Mouse (Mus musculus) testis, adult 2 months (tissue): ENCODE measurements at regions not wholly inside any gene's neighbourhood (a gene's known extent, or its start where the extent isn't known, plus 50 kb on each side); places are given as distances from the start of the nearest gene placed in this dataset.

Experiments used
- H3K27ac ChIP-seq: fragments of 200-500 bp; 2 replicates; pipeline ENCODE4 v1.5.1; 2012; ENCODE audit warnings: low read depth, low read length; ENCODE audit not compliant: control insufficient read depth, insufficient read depth
- H3K27me3 ChIP-seq: fragments of 200-500 bp; 2 replicates; pipeline ENCODE4 v1.6.1; 2012; ENCODE audit warnings: mild to moderate bottlenecking, low read length, moderate library complexity; ENCODE audit not compliant: control insufficient read depth, insufficient read depth
- H3K36me3 ChIP-seq: fragments of 200-500 bp; 2 replicates; pipeline ENCODE4 v1.6.1; 2012; ENCODE audit warnings: mild to moderate bottlenecking, low read length; ENCODE audit not compliant: control insufficient read depth, insufficient read depth
- H3K4me1 ChIP-seq: fragments of 200-500 bp; 2 replicates; pipeline ENCODE4 v1.6.1; 2012; ENCODE audit warnings: low read length; ENCODE audit not compliant: control insufficient read depth, insufficient read depth
- H3K4me3 ChIP-seq: fragments of 200-500 bp; 2 replicates; pipeline ENCODE4 v1.5.1; 2012; ENCODE audit warnings: low read depth, mild to moderate bottlenecking, low read length, moderate library complexity, mixed read lengths; ENCODE audit not compliant: control insufficient read depth
- CTCF ChIP-seq: fragments of 200-500 bp; IDR thresholded peaks from 2 replicates; pipeline ENCODE4 v1.5.1; 2012; ENCODE audit warnings: low read depth, mild to moderate bottlenecking, inconsistent platforms, low read length, moderate library complexity; ENCODE audit not compliant: control insufficient read depth, insufficient read depth, insufficient replicate concordance
- POLR2A ChIP-seq: fragments of 200-500 bp; IDR thresholded peaks from 2 replicates; pipeline ENCODE4 v1.6.1; 2012; ENCODE audit warnings: low read depth, mild to moderate bottlenecking, inconsistent platforms, low read length, moderate library complexity; ENCODE audit not compliant: control insufficient read depth

DNA sequence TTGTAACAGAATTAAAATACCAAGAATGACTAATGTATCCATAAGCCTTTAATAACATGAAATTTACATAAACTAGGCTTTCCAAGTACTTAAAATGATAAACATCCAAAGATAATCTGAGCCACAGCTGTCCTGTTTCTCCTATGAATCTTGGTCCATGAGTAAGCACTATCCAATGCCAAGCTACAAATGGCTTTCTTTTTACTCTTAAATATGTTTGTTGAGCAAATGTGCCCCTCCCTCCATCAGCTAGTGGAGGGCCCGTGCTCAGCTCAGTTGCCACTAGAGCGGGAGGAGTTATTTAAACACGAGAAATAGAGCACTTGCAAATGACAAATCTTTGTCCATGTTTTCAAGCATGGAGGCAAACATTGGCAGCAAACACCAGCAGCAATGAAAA lies 247.9 kb downstream of the Olfr1505 start:
- H3K36me3 ChIP-seq = no peaks in the 10 kb centered on the region
- no peaks in the 10 kb centered on the region for H3K4me1 ChIP-seq
- H3K4me3 ChIP-seq = no peak overlapping the region
- no peak overlapping the region for H3K27ac ChIP-seq
- no peaks in the 10 kb centered on the region for H3K27me3 ChIP-seq
- TF ChIP-seq POLR2A (no peak), CTCF (no peak)

GRCm38 (mm10) chr19:14162773-14163172 lies 249.4 kb downstream of the Olfr1505 start:
- no peak overlapping the region for H3K27ac ChIP-seq
- no peaks in the 10 kb centered on the region for H3K36me3 ChIP-seq
- H3K27me3 ChIP-seq = no peaks in the 10 kb centered on the region
- TF ChIP-seq POLR2A = no peak
- no peak for TF ChIP-seq CTCF
- no peaks in the 10 kb centered on the region for H3K4me1 ChIP-seq
- no peak overlapping the region for H3K4me3 ChIP-seq

GRCm38 (mm10) chr19:14165775-14166174 lies 252.4 kb downstream of the Olfr1505 start:
- no peaks in the 10 kb centered on the region for H3K27me3 ChIP-seq
- H3K4me1 ChIP-seq = no peaks in the 10 kb centered on the region
- H3K27ac ChIP-seq = no peak overlapping the region
- H3K36me3 ChIP-seq = no peaks in the 10 kb centered on the region
- H3K4me3 ChIP-seq = no peak overlapping the region
- TF ChIP-seq POLR2A (no peak), CTCF (no peak)

GRCm38 (mm10) chr19:14180244-14180643 lies 266.9 kb downstream of the Olfr1505 start:
- no peaks in the 10 kb centered on the region for H3K36me3 ChIP-seq

DNA sequence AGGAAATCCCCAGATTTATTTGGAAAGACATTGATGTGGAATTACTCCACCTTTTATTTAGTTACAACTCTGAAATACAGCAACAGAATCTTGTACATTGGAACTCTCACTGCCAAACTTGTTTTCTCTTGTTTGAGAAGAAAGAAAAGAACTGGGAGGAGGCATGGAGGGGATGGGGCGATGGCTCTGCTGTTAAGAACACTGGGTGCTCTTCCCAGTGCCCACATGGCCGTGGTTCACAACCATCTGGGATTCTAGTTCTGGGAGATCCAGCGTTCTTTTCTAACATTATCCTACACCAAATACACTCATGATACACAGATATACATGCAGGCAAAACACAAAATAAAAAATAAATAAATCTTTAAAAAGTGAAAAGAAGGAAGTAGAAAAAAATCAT lies 267.6 kb downstream of the Olfr1505 start:
- no peak for TF ChIP-seq POLR2A
- TF ChIP-seq CTCF = no peak
- Histone ChIP-seq H3K36me3 (no peaks in the 10 kb centered on the region), H3K4me1 (no peaks in the 10 kb centered on the region), H3K4me3 (no peak overlapping the region), H3K27ac (no peak overlapping the region), H3K27me3 (no peaks in the 10 kb centered on the region)

More at GRCm38 (mm10) chr19:14180244-14180643, 266.9 kb downstream of the Olfr1505 start:
- Histone ChIP-seq H3K4me3 (no peak overlapping the region), H3K27me3 (no peaks in the 10 kb centered on the region), H3K27ac (no peak overlapping the region), H3K4me1 (no peaks in the 10 kb centered on the region)
- no peak for TF ChIP-seq CTCF

DNA sequence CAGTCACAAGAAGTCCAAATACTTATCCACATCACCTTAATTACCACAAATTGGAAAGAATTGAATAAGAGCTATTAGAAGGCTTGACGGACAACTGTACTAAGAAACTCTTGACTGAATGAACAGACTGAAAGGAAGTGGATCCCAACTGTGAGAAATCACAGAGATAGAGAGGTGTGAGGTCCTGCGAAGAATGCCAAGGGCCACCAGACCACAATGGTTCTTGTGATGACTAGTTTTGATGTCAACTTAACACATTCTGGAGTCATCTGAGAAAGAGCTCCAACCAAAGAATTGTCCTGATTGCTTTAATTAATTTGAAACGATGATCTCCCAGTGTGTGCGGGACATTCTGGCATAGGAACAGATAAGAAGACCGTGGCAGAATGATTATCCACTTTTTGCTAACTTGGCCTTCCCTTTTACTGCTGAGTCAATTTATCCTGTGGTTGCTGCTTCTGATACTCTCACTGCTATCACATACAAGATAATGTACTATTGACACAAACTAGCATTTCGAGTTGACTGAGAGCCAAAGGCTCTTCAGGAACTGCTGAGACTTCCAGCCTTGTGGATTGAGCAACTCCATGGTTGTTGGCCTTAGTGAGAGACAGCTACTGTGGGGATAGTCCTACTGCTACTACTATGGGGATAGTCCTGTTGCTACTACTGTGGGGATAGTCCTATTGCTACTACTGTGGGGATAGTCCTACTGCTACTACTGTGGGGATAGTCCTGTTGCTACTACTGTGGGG lies 268.5 kb downstream of the Olfr1505 start:
- Histone ChIP-seq H3K4me3 (no peak overlapping the region), H3K27me3 (no peaks in the 10 kb centered on the region), H3K27ac (no peak overlapping the region), H3K4me1 (no peaks in the 10 kb centered on the region), H3K36me3 (no peaks in the 10 kb centered on the region)
- TF ChIP-seq POLR2A = no peak
- no peak for TF ChIP-seq CTCF

DNA sequence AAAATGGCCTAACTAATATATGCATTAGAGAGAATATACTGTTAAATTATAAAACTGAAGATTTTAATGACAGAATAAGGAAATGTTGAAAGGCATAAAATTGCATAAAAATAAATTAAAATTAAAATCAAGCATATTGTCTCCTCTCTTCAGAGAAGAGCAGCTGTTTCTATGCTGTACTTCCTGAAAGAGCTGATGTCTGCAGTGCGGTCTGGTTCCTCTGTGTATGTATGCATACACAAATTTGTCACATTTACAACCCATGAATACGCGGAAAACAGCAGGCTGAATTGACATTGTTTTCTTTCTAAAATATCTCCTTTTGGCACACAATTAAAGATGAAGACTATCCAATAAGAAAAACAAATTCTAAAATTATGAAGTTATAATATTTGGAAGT lies 278.5 kb downstream of the Olfr1505 start:
- H3K4me1 ChIP-seq = no peaks in the 10 kb centered on the region
- no peaks in the 10 kb centered on the region for H3K36me3 ChIP-seq
- no peak for TF ChIP-seq CTCF
- TF ChIP-seq POLR2A = no peak
- no peaks in the 10 kb centered on the region for H3K27me3 ChIP-seq
- no peak overlapping the region for H3K4me3 ChIP-seq
- H3K27ac ChIP-seq = no peak overlapping the region

- Histone ChIP-seq H3K27me3 (no peaks in the 10 kb centered on the region), H3K27ac (no peak overlapping the region), H3K36me3 (no peaks in the 10 kb centered on the region), H3K4me1 (no peaks in the 10 kb centered on the region), H3K4me3 (no peak overlapping the region)
- TF ChIP-seq POLR2A (no peak), CTCF (no peak)
Measured at GRCm38 (mm10) chr19:14197864-14198263, 284.5 kb downstream of the Olfr1505 start.

GRCm38 (mm10) chr19:14220507-14220909 lies 307.2 kb downstream of the Olfr1505 start:
- no peaks in the 10 kb centered on the region for H3K4me1 ChIP-seq
- H3K4me3 ChIP-seq = no peak overlapping the region
- H3K36me3 ChIP-seq = no peaks in the 10 kb centered on the region
- no peaks in the 10 kb centered on the region for H3K27me3 ChIP-seq
- no peak overlapping the region for H3K27ac ChIP-seq
- TF ChIP-seq POLR2A = no peak
- TF ChIP-seq CTCF = no peak
